Mouse (Mus musculus): ENCODE data around the gene Abtb2. TPM values are rescaled to one million over a fixed set of nuclear protein-coding genes. Genes with fewer than 3 reads are reported as not detected.
"Not testable (repeated sequence)": the region's sequence is repeated elsewhere in the genome, so short reads cannot be mapped to it uniquely, and the experiment has no call there.

Abtb2 gene
- 9.9 and 13.1 TPM in 2 replicates for polyA plus RNA-seq (2016; fragmentation: Nextera tagmentation; extraction: Ambion mirVana)

DNA sequence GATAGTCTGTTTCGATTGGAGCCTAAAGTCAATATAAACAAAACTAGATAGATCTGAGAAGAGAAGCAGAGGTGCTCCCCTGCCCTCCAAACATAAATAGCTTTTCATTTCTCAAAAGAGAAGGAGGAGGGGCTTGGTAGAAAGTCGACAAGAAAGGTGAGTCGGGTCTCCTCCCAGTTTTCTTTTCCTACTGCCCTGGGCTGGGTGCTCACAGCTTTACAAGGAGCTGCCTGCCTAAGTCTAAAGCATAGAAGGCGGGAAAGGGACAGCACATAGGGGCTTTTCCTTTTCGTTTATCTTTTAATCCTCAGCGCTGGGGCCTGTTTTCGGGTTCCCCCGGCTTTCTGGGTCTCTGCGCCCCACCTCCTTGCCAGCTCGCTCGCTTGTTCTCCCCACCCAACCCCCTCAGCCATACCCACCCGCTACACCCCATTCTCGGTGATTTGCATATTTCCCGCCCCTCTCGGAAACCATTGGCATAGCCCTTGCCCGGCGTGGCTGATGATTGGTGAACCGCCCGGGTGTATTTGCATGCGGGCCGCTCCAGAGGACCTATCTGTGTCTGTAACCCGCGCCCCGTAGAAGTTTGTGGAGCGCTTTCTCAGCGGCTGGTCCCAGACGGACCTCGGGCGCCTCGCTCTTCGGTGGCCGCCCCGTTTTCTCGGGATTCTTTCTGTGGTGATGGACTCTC, at the start of gene Abtb2:
Abtb2 (plus strand) TSS at position 579 of the 691 bp plus-strand sequence.
- peak within 1 kb of the TSS; percentile 80 for H3K4me3 ChIP-seq
- H3K27ac ChIP-seq (replicated peaks) = peak within 1 kb of the TSS; percentile 86
- peaks cover 61% of the 10 kb centered on the region for H3K4me1 ChIP-seq
- DNase-seq (ENCODE audit: low spot score) = peak; percentile 95
- H3K9me3 ChIP-seq = no peaks in the 10 kb centered on the region
- WGBS = under 1% methylated on average over 34 of the region's 34 CpGs
- H3K27me3 ChIP-seq (replicated peaks; ENCODE audit: low read depth, poor library complexity, severe bottlenecking) = peaks cover 66% of the 10 kb centered on the region
- H3K36me3 ChIP-seq (replicated peaks) = no peaks in the 10 kb centered on the region

- Histone ChIP-seq H3K9me3 (no peaks in the 10 kb centered on the region), H3K27me3 (replicated peaks; ENCODE audit: low read depth, poor library complexity, severe bottlenecking) (no peaks in the 10 kb centered on the region), H3K4me1 (no peaks in the 10 kb centered on the region), H3K4me3 (no peak overlapping the region), H3K36me3 (replicated peaks) (no peaks in the 10 kb centered on the region), H3K27ac (replicated peaks) (no peak overlapping the region)
- 68% methylated on average over 1 of the region's 1 CpGs for WGBS
- DNase-seq (ENCODE audit: low spot score) = no peak
These were observed 49.6 kb upstream of the Abtb2 start for GRCm38 (mm10) chr2:103516472-103516871.

GRCm38 (mm10) chr2:103525596-103525995, 40.5 kb upstream of the Abtb2 start:
- H3K9me3 ChIP-seq = no peaks in the 10 kb centered on the region
- H3K27ac ChIP-seq (replicated peaks) = no peak overlapping the region
- WGBS = 97% methylated on average over 1 of the region's 1 CpGs
- DNase-seq (ENCODE audit: low spot score) = no peak
- no peak overlapping the region for H3K4me3 ChIP-seq
- no peaks in the 10 kb centered on the region for H3K36me3 ChIP-seq (replicated peaks)
- no peaks in the 10 kb centered on the region for H3K4me1 ChIP-seq
- no peaks in the 10 kb centered on the region for H3K27me3 ChIP-seq (replicated peaks; ENCODE audit: low read depth, poor library complexity, severe bottlenecking)

DNA sequence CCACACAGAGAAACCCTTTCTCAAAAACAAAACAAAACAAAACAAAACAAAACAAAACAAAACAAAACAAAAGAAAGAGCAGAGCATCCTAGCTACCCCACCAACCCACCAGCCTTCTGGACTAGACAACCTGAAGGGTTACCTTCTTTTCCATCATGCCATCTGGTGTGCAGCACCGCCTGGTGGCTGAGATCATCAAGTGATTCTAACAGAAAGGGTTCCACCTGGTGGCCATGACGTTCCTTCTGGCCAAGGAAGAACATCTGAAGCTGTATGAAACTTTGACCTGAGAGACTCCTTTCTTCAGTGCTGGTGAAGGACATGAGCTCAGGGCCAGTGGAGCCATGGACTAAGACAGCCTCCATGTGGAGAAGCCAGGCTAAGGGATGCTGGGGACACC, 19.0 kb upstream of the Abtb2 start:
- H3K36me3 ChIP-seq (replicated peaks) = no peaks in the 10 kb centered on the region
- 8% methylated on average over 2 of the region's 2 CpGs for WGBS

GRCm38 (mm10) chr2:103550301-103550700, 15.8 kb upstream of the Abtb2 start:
- H3K4me3 ChIP-seq; H3K36me3 ChIP-seq (replicated peaks); H3K27ac ChIP-seq (replicated peaks); H3K27me3 ChIP-seq (replicated peaks; ENCODE audit: low read depth, poor library complexity, severe bottlenecking); DNase-seq (ENCODE audit: low spot score); H3K4me1 ChIP-seq; H3K9me3 ChIP-seq: not testable (repeated sequence)
- 84% methylated on average over 2 of the region's 2 CpGs for WGBS

More for the DNA sequence above, 19.0 kb upstream of the Abtb2 start:
- Histone ChIP-seq H3K9me3 (no peaks in the 10 kb centered on the region), H3K4me3 (no peak overlapping the region), H3K27ac (replicated peaks) (no peak overlapping the region), H3K4me1 (no peaks in the 10 kb centered on the region), H3K27me3 (replicated peaks; ENCODE audit: low read depth, poor library complexity, severe bottlenecking) (no peaks in the 10 kb centered on the region)
- DNase-seq (ENCODE audit: low spot score) = peak; percentile 64

- no peak overlapping the region for H3K27ac ChIP-seq (replicated peaks)
- no peak overlapping the region for H3K4me3 ChIP-seq
- DNase-seq (ENCODE audit: low spot score) = no peak
- H3K36me3 ChIP-seq (replicated peaks) = no peaks in the 10 kb centered on the region
- no peaks in the 10 kb centered on the region for H3K27me3 ChIP-seq (replicated peaks; ENCODE audit: low read depth, poor library complexity, severe bottlenecking)
- H3K4me1 ChIP-seq = no peaks in the 10 kb centered on the region
- WGBS = 63% methylated on average over 2 of the region's 2 CpGs
- no peaks in the 10 kb centered on the region for H3K9me3 ChIP-seq
These were observed 12.1 kb upstream of the Abtb2 start for GRCm38 (mm10) chr2:103554041-103554440.

- Histone ChIP-seq H3K4me3 (no peak overlapping the region), H3K27ac (replicated peaks) (no peak overlapping the region), H3K4me1 (no peaks in the 10 kb centered on the region), H3K36me3 (replicated peaks) (no peaks in the 10 kb centered on the region), H3K27me3 (replicated peaks; ENCODE audit: low read depth, poor library complexity, severe bottlenecking) (no peaks in the 10 kb centered on the region), H3K9me3 (no peaks in the 10 kb centered on the region)
- WGBS = 53% methylated on average over 10 of the region's 10 CpGs
- no peak for DNase-seq (ENCODE audit: low spot score)
These were observed 9.8 kb upstream of the Abtb2 start for GRCm38 (mm10) chr2:103556125-103556877.

GRCm38 (mm10) chr2:103560955-103561354, 5.2 kb upstream of the Abtb2 start:
- WGBS = 80% methylated on average over 4 of the region's 4 CpGs

DNA sequence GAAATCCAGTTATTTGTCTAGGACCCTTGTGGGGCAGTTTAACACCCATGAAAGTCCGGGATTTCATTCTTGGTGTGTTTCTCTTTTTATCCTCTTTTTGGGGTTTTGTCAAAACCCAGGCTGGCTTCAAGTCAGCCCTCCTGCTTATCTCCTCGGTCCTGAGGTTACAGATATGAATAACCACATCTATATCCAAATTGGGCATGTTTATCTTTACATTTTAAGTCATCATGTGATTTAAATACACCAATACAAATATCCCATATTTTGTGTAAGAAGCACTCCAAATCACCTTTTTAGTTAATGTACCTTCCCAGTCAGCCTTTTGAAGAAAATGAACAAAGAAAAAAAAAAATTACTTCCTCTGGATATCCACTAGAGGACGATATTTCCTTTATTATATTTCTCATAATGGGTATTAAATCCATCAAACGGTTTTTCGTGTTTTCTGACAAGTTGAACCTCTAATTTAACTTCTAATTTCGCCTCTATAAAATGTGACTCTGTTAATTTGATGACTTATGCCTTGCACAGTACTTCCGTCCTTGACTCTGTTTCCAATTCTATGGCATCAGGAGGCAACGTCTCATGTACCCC, 1.6 kb upstream of the Abtb2 start:
- peaks cover 53% of the 10 kb centered on the region for H3K27me3 ChIP-seq (replicated peaks; ENCODE audit: low read depth, poor library complexity, severe bottlenecking)
- no peak overlapping the region for H3K27ac ChIP-seq (replicated peaks)
- H3K4me1 ChIP-seq = peaks cover 47% of the 10 kb centered on the region
- H3K4me3 ChIP-seq = peak overlapping the region; percentile 80
- H3K36me3 ChIP-seq (replicated peaks) = no peaks in the 10 kb centered on the region
- no peak for DNase-seq (ENCODE audit: low spot score)
- 19% methylated on average over 8 of the region's 8 CpGs for WGBS
- H3K9me3 ChIP-seq = no peaks in the 10 kb centered on the region

More at GRCm38 (mm10) chr2:103560955-103561354, 5.2 kb upstream of the Abtb2 start:
- Histone ChIP-seq H3K27ac (replicated peaks) (no peak overlapping the region), H3K27me3 (replicated peaks; ENCODE audit: low read depth, poor library complexity, severe bottlenecking) (peaks cover 27% of the 10 kb centered on the region), H3K4me1 (peaks cover 12% of the 10 kb centered on the region), H3K9me3 (no peaks in the 10 kb centered on the region), H3K4me3 (no peak overlapping the region), H3K36me3 (replicated peaks) (no peaks in the 10 kb centered on the region)
- no peak for DNase-seq (ENCODE audit: low spot score)

DNA sequence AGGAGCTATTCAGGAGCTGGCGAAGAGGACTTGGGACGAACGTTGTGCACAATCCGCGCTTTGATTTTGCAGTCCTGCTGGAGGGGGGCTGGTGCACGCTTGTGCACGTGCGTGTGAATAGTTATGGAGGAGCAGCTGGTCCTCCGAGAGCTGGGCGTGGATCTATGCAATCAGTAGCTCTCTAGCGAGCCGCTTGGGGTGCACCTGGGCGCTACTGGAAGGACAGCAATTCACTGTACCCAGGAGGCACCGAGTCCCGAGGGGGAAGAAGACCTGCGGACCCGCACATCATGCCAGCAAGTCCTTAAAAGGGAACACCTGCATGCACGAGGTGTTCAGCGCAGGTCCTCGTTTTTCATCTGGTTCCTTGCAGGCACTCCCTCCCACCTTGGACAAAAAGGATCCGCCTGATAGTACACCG, 929 bp upstream of the Abtb2 start:
- H3K27ac ChIP-seq (replicated peaks) = peak overlapping the region; percentile 31; the same call in 1 of the 2 replicates
- H3K4me3 ChIP-seq = peak overlapping the region; percentile 80
- peaks cover 54% of the 10 kb centered on the region for H3K4me1 ChIP-seq
- no peaks in the 10 kb centered on the region for H3K36me3 ChIP-seq (replicated peaks)
- H3K9me3 ChIP-seq = no peaks in the 10 kb centered on the region
- peaks cover 59% of the 10 kb centered on the region for H3K27me3 ChIP-seq (replicated peaks; ENCODE audit: low read depth, poor library complexity, severe bottlenecking)
- under 1% methylated on average over 22 of the region's 22 CpGs for WGBS
- peak; percentile 69 for DNase-seq (ENCODE audit: low spot score)

DNA sequence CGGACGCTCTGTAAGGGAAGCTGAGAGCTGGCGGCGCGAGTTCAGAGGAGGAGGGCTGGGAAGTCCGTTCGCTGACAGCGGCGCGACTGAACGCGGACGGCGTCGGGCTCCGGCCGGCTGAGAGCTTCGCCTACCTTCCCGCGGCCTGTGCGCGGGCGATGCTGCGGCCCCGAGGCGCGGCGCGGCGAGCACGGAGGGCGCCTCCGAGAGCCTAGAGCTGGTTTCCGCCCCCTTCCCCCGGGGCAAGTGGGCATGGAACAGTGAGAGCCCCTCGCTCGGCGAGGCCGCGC, 258 bp downstream of the Abtb2 start:
- no peaks in the 10 kb centered on the region for H3K9me3 ChIP-seq
- no peaks in the 10 kb centered on the region for H3K36me3 ChIP-seq (replicated peaks)
- peak overlapping the region; percentile 80 for H3K4me3 ChIP-seq
- WGBS = under 1% methylated on average over 40 of the region's 40 CpGs
- H3K4me1 ChIP-seq = peaks cover 61% of the 10 kb centered on the region
- H3K27ac ChIP-seq (replicated peaks) = peak overlapping the region; percentile 86
- peaks cover 68% of the 10 kb centered on the region for H3K27me3 ChIP-seq (replicated peaks; ENCODE audit: low read depth, poor library complexity, severe bottlenecking)
- DNase-seq (ENCODE audit: low spot score) = no peak

DNA sequence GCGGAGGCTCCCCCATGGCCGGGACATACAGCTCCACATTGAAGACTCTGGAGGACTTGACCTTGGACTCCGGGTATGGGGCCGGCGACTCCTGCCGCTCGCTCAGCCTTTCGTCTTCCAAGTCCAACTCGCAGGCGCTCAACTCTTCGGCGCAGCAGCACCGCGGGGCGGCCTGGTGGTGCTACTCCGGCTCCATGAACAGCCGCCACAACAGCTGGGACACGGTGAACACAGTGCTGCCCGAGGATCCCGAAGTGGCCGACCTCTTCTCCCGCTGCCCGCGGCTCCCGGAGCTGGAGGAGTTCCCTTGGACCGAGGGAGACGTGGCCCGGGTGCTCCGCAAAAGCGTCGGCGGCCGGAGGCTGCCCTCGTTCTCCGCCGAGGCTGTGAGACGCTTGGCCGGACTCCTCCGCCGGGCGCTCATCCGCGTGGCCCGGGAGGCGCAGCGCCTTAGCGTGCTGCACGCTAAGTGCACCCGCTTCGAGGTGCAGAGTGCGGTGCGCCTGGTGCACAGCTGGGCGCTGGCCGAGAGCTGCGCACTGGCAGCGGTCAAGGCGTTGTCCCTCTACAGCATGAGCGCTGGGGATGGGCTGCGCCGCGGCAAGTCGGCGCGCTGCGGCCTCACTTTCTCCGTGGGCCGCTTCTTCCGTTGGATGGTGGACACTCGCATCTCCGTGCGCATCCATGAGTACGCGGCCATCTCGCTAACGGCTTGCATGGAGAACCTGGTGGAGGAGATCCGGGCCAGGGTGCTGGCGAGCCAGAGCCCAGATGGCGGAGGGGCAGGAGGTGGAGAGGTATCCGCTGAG, 807 bp downstream of the Abtb2 start:
- Histone ChIP-seq H3K27me3 (replicated peaks; ENCODE audit: low read depth, poor library complexity, severe bottlenecking) (peaks cover 65% of the 10 kb centered on the region), H3K4me1 (peaks cover 61% of the 10 kb centered on the region)
- under 1% methylated on average over 79 of the region's 79 CpGs for WGBS

More for the DNA sequence above, 807 bp downstream of the Abtb2 start:
- Histone ChIP-seq H3K36me3 (replicated peaks) (no peaks in the 10 kb centered on the region), H3K27ac (replicated peaks) (peak overlapping the region; percentile 86), H3K4me3 (peak overlapping the region; percentile 80), H3K9me3 (no peaks in the 10 kb centered on the region)
- DNase-seq (ENCODE audit: low spot score) = peak; percentile 82

Measured in embryonic facial prominence, embryonic 10.5 days (tissue).